Mouse (Mus musculus) bone marrow, adult 2 months (tissue): ENCODE results near the gene Tpst2.

Experiments
- CTCF ChIP-seq: fragments of 200-500 bp; IDR thresholded peaks from 2 replicates; pipeline ENCODE4 v1.5.1; 2011; ENCODE audit warnings: low read length, control low read depth; ENCODE audit not compliant: control insufficient read depth, insufficient read depth
- POLR2A ChIP-seq: fragments of 200-500 bp; IDR thresholded peaks from 2 replicates; pipeline ENCODE4 v1.6.1; 2011; ENCODE audit warnings: low read depth, mild to moderate bottlenecking, control low read depth, low read length, borderline replicate concordance; ENCODE audit not compliant: control insufficient read depth

- TF ChIP-seq CTCF (no peak), POLR2A (no peak)
Measured at GRCm38 (mm10) chr5:112324637-112325545, 48.4 kb downstream of the Tpst2 start.
